Mouse (Mus musculus) cerebellum, adult 11-12 months (tissue): ENCODE data around the gene Tmem80.

Experiments used
- DNase-seq: peaks from one replicate; pipeline ENCODE4 v3.0.0; 2022

The Tmem80 gene

GRCm38 (mm10) chr7:141363106-141363751, 35.7 kb downstream of the Tmem80 start:
- DNase-seq, result peak; percentile 69

- DNase-seq, result no peak
Observed at GRCm38 (mm10) chr7:141363752-141364125, 36.2 kb downstream of the Tmem80 start.

GRCm38 (mm10) chr7:141364349-141365048, 37.0 kb downstream of the Tmem80 start:
- no peak for DNase-seq

GRCm38 (mm10) chr7:141365049-141365445, 37.5 kb downstream of the Tmem80 start:
- no peak for DNase-seq

- no peak for DNase-seq
Observed at GRCm38 (mm10) chr7:141367358-141367757, 39.8 kb downstream of the Tmem80 start.

- DNase-seq, result no peak
Observed at GRCm38 (mm10) chr7:141369918-141370317, 42.4 kb downstream of the Tmem80 start.

GRCm38 (mm10) chr7:141371942-141372595, 44.5 kb downstream of the Tmem80 start:
- no peak for DNase-seq

- no peak for DNase-seq
Observed at GRCm38 (mm10) chr7:141373611-141374010, 46.1 kb downstream of the Tmem80 start.

- DNase-seq, result no peak
Observed at GRCm38 (mm10) chr7:141374399-141374798, 46.9 kb downstream of the Tmem80 start.

GRCm38 (mm10) chr7:141379584-141379983, 52.0 kb downstream of the Tmem80 start:
- DNase-seq, result no peak

- DNase-seq, result no peak
Observed at GRCm38 (mm10) chr7:141381068-141381835, 53.7 kb downstream of the Tmem80 start.
